Mouse (Mus musculus) heart, embryonic 13.5 days (tissue): ENCODE measurements at regions not wholly inside any gene's neighbourhood (a gene's known extent, or its start where the extent isn't known, plus 50 kb on each side); places are given as distances from the start of the nearest gene placed in this dataset.
A peak's percentile ranks its signal among the peaks of the same experiment; 100 is the strongest.

Experiments
- ATAC-seq: fragments of 200-750 bp; cut with Nextera tagmentation; 2 replicates; pipeline ENCODE4 v1.8.0; 2017; ENCODE audit warnings: moderate TSS enrichment; ENCODE audit not compliant: insufficient number of reproducible peaks, low FRiP score, low TSS enrichment; ENCODE audit errors: extremely low read depth
- H3K27ac ChIP-seq: fragments of 300-500 bp; sonication (generic); replicated peaks from 2 replicates; pipeline ENCODE4 v1.5.1; 2015; ENCODE audit warnings: moderate library complexity, mild to moderate bottlenecking, inconsistent platforms
- H3K27me3 ChIP-seq: fragments of 300-500 bp; sonication (generic); replicated peaks from 2 replicates; pipeline ENCODE4 v1.6.1; 2015; ENCODE audit warnings: mild to moderate bottlenecking, inconsistent platforms
- H3K36me3 ChIP-seq: fragments of 300-500 bp; sonication (generic); 2 replicates; pipeline ENCODE4 v1.6.1; 2015; ENCODE audit warnings: mild to moderate bottlenecking, inconsistent platforms
- H3K4me1 ChIP-seq: fragments of 300-500 bp; sonication (generic); 2 replicates; pipeline ENCODE4 v1.6.1; 2015; ENCODE audit warnings: inconsistent platforms
- H3K4me2 ChIP-seq: fragments of 300-500 bp; sonication (generic); 2 replicates; pipeline ENCODE4 v1.6.1; 2015; ENCODE audit warnings: inconsistent platforms, mild to moderate bottlenecking, moderate library complexity
- H3K4me3 ChIP-seq: fragments of 300-500 bp; sonication (generic); 2 replicates; pipeline ENCODE4 v1.5.1; 2015; ENCODE audit warnings: moderate library complexity, mild to moderate bottlenecking, inconsistent platforms
- H3K9ac ChIP-seq: fragments of 300-500 bp; sonication (generic); 2 replicates; pipeline ENCODE4 v1.6.1; 2015; ENCODE audit warnings: inconsistent platforms, mild to moderate bottlenecking, moderate library complexity
- H3K9me3 ChIP-seq: fragments of 300-500 bp; sonication (generic); 2 replicates; pipeline ENCODE4 v1.6.1; 2016; ENCODE audit warnings: inconsistent platforms
- WGBS: fragments of 180-500 bp; shearing (Covaris S2); methylation state at CpG from one replicate; pipeline ENCODE4 v1.1.7; 2015; ENCODE audit warnings: mixed read lengths; 5-methylcytosine and 5-hydroxymethylcytosine counted together

- no peak overlapping the region for H3K4me3 ChIP-seq
- H3K4me1 ChIP-seq = peaks cover 21% of the 10 kb centered on the region
- H3K27ac ChIP-seq = peak overlapping the region; percentile 61
- H3K9ac ChIP-seq = no peak overlapping the region
- H3K9me3 ChIP-seq = no peaks in the 10 kb centered on the region
- H3K27me3 ChIP-seq = peaks cover 17% of the 10 kb centered on the region; the same call in 1 of the 2 replicates
- H3K4me2 ChIP-seq = no peak overlapping the region
- H3K36me3 ChIP-seq = no peaks in the 10 kb centered on the region
- ATAC-seq = no peak
Observed at GRCm38 (mm10) chr11:17768345-17768759, 185.3 kb downstream of the Etaa1 start.

GRCm38 (mm10) chr11:17768837-17769466, 184.7 kb downstream of the Etaa1 start:
- H3K9ac ChIP-seq = no peak overlapping the region
- peaks cover 17% of the 10 kb centered on the region; the same call in 1 of the 2 replicates for H3K27me3 ChIP-seq
- no peaks in the 10 kb centered on the region for H3K36me3 ChIP-seq
- H3K4me2 ChIP-seq = no peak overlapping the region
- peaks cover 21% of the 10 kb centered on the region for H3K4me1 ChIP-seq
- WGBS = 36% methylated on average over 4 of the region's 4 CpGs
- H3K27ac ChIP-seq = peak overlapping the region; percentile 61
- H3K4me3 ChIP-seq = no peak overlapping the region
- no peaks in the 10 kb centered on the region for H3K9me3 ChIP-seq
- no peak for ATAC-seq

GRCm38 (mm10) chr11:17797632-17798031, 156.0 kb downstream of the Etaa1 start:
- no peaks in the 10 kb centered on the region for H3K27me3 ChIP-seq
- H3K36me3 ChIP-seq = no peaks in the 10 kb centered on the region
- ATAC-seq = no peak
- H3K27ac ChIP-seq = no peak overlapping the region
- no peak overlapping the region for H3K4me2 ChIP-seq
- H3K4me1 ChIP-seq = no peaks in the 10 kb centered on the region
- H3K9ac ChIP-seq = no peak overlapping the region
- no peak overlapping the region for H3K4me3 ChIP-seq
- H3K9me3 ChIP-seq = no peaks in the 10 kb centered on the region

GRCm38 (mm10) chr11:17807851-17808250, 145.8 kb downstream of the Etaa1 start:
- no peaks in the 10 kb centered on the region for H3K9me3 ChIP-seq
- no peak overlapping the region for H3K4me2 ChIP-seq
- no peaks in the 10 kb centered on the region for H3K4me1 ChIP-seq
- 70% methylated on average over 3 of the region's 3 CpGs for WGBS
- H3K27ac ChIP-seq = no peak overlapping the region
- no peak overlapping the region for H3K9ac ChIP-seq
- no peaks in the 10 kb centered on the region for H3K36me3 ChIP-seq
- H3K27me3 ChIP-seq = no peaks in the 10 kb centered on the region
- no peak for ATAC-seq
- H3K4me3 ChIP-seq = no peak overlapping the region

GRCm38 (mm10) chr11:17811829-17812559, 141.7 kb downstream of the Etaa1 start:
- H3K9ac ChIP-seq = no peak overlapping the region
- no peaks in the 10 kb centered on the region for H3K27me3 ChIP-seq
- no peak overlapping the region for H3K4me2 ChIP-seq
- H3K9me3 ChIP-seq = no peaks in the 10 kb centered on the region
- no peak for ATAC-seq
- WGBS = 77% methylated on average over 8 of the region's 8 CpGs
- no peak overlapping the region for H3K27ac ChIP-seq
- no peak overlapping the region for H3K4me3 ChIP-seq
- no peaks in the 10 kb centered on the region for H3K4me1 ChIP-seq
- H3K36me3 ChIP-seq = no peaks in the 10 kb centered on the region

- Histone ChIP-seq H3K4me1 (no peaks in the 10 kb centered on the region), H3K4me2 (no peak overlapping the region), H3K9ac (no peak overlapping the region), H3K4me3 (no peak overlapping the region), H3K9me3 (peaks cover 7% of the 10 kb centered on the region; the same call in 1 of the 2 replicates), H3K27me3 (no peaks in the 10 kb centered on the region), H3K27ac (no peak overlapping the region), H3K36me3 (no peaks in the 10 kb centered on the region)
- 50% methylated on average over 2 of the region's 2 CpGs for WGBS
- no peak for ATAC-seq
Observed at GRCm38 (mm10) chr11:17842642-17843041, 111.0 kb downstream of the Etaa1 start.

GRCm38 (mm10) chr11:17852405-17852804, 101.3 kb downstream of the Etaa1 start:
- Histone ChIP-seq H3K36me3 (no peaks in the 10 kb centered on the region), H3K4me2 (no peak overlapping the region), H3K27me3 (no peaks in the 10 kb centered on the region), H3K4me3 (no peak overlapping the region), H3K4me1 (peaks cover 6% of the 10 kb centered on the region), H3K27ac (no peak overlapping the region), H3K9ac (no peak overlapping the region), H3K9me3 (no peaks in the 10 kb centered on the region)
- no peak for ATAC-seq
- WGBS = 46% methylated on average over 7 of the region's 7 CpGs

- Histone ChIP-seq H3K4me3 (no peak overlapping the region), H3K27ac (no peak overlapping the region), H3K36me3 (no peaks in the 10 kb centered on the region), H3K9ac (no peak overlapping the region), H3K27me3 (no peaks in the 10 kb centered on the region), H3K4me2 (no peak overlapping the region), H3K9me3 (no peaks in the 10 kb centered on the region), H3K4me1 (peaks cover 6% of the 10 kb centered on the region)
- no peak for ATAC-seq
- WGBS = 79% methylated on average over 8 of the region's 8 CpGs
Observed at GRCm38 (mm10) chr11:17853246-17853804, 100.3 kb downstream of the Etaa1 start.

GRCm38 (mm10) chr11:17853832-17854231, 99.8 kb downstream of the Etaa1 start:
- no peaks in the 10 kb centered on the region for H3K27me3 ChIP-seq
- no peak overlapping the region for H3K4me2 ChIP-seq
- H3K36me3 ChIP-seq = no peaks in the 10 kb centered on the region
- H3K9me3 ChIP-seq = no peaks in the 10 kb centered on the region
- H3K4me1 ChIP-seq = peaks cover 6% of the 10 kb centered on the region
- no peak overlapping the region for H3K27ac ChIP-seq
- WGBS = 58% methylated on average over 3 of the region's 3 CpGs
- ATAC-seq = no peak
- no peak overlapping the region for H3K4me3 ChIP-seq
- H3K9ac ChIP-seq = no peak overlapping the region

GRCm38 (mm10) chr11:17859364-17860131, 94.1 kb downstream of the Etaa1 start:
- Histone ChIP-seq H3K4me3 (no peak overlapping the region), H3K4me2 (peak overlapping the region; percentile 41), H3K27me3 (no peaks in the 10 kb centered on the region), H3K9ac (peak overlapping the region; percentile 19; the same call in 1 of the 2 replicates), H3K36me3 (no peaks in the 10 kb centered on the region), H3K4me1 (peaks cover 8% of the 10 kb centered on the region), H3K27ac (peak overlapping the region; percentile 62), H3K9me3 (no peaks in the 10 kb centered on the region)
- ATAC-seq = no peak
- 15% methylated on average over 9 of the region's 9 CpGs for WGBS

- 22% methylated on average over 4 of the region's 4 CpGs for WGBS
- ATAC-seq = peak; percentile 31; the same call in 1 of the 2 replicates
- H3K4me2 ChIP-seq = no peak overlapping the region
- no peaks in the 10 kb centered on the region for H3K9me3 ChIP-seq
- H3K36me3 ChIP-seq = no peaks in the 10 kb centered on the region
- no peaks in the 10 kb centered on the region for H3K27me3 ChIP-seq
- H3K9ac ChIP-seq = no peak overlapping the region
- no peak overlapping the region for H3K4me3 ChIP-seq
- no peak overlapping the region for H3K27ac ChIP-seq
- H3K4me1 ChIP-seq = peaks cover 8% of the 10 kb centered on the region
Observed at GRCm38 (mm10) chr11:17864833-17865397, 88.8 kb downstream of the Etaa1 start.
